Mouse (Mus musculus) cortical plate, adult 2 months (tissue): ENCODE measurements at regions not wholly inside any gene's neighbourhood (a gene's known extent, or its start where the extent isn't known, plus 50 kb on each side); places are given as distances from the start of the nearest gene placed in this dataset.

Source experiments
- CTCF ChIP-seq: fragments of 200-500 bp; IDR thresholded peaks from 2 replicates; pipeline ENCODE4 v1.5.1; 2011; ENCODE audit warnings: mild to moderate bottlenecking, control low read depth, low read length; ENCODE audit not compliant: insufficient read depth; ENCODE audit errors: extremely low read depth
- POLR2A ChIP-seq: fragments of 200-500 bp; IDR thresholded peaks from 2 replicates; pipeline ENCODE4 v1.6.1; 2011; ENCODE audit warnings: mild to moderate bottlenecking, low read length, control low read depth; ENCODE audit not compliant: insufficient read depth; ENCODE audit errors: extremely low read depth

- TF ChIP-seq POLR2A (no peak), CTCF (no peak)
Measured at GRCm38 (mm10) chr1:143858532-143858931, 81.5 kb downstream of the Uchl5 start.
